Mouse (Mus musculus): Measurements from ENCODE around the gene Zfp111. TPM values are rescaled to one million over a fixed set of nuclear protein-coding genes. Genes with fewer than 3 reads are reported as not detected.

Zfp111 gene
- polyA plus RNA-seq, 1 experiment from 2014 or later: 12.7 TPM

DNA sequence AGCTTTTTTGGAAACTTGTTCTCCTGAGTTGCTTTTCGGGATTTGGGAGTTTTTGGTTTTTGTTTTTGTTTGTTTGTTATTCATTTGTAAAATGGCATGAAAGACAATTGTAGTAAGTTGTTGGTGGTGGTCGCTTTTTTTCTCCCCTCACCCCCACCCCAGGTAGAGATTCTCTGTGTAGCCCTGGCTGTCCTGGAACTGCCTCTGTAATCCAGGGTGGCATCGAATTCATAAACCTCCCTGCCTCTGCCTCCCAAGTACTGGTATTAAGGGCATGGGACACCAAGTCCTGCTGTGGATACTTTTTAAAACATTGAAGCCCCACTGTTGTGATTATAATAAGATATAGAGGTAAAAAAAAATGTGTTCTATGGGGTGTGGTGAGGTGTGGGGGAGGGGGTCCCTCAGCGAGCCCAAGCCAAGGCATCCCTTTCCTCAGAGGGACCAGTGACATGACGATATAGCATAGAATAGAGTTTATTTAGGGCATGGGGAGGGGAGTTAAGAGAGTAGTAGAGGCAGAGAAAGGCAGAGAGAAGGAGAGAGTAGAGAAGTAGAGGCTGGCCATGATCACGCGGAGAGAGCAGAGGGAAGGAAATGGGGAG, 2.9 kb downstream of the Zfp111 start:
- DNase-seq (ENCODE audit: low spot score): no peak
- ATAC-seq (ENCODE audit: low read depth): peak; percentile 37; the same call in 1 of the 2 replicates
- Histone ChIP-seq H3K9me3 (ENCODE audit: control insufficient read depth, low read length) (no peaks in the 10 kb centered on the region), H3K36me3 (ENCODE audit: control insufficient read depth, insufficient read depth, low read length) (peaks cover 30% of the 10 kb centered on the region), H3K27me3 (replicated peaks; ENCODE audit: control insufficient read depth, insufficient read depth, low read length) (no peaks in the 10 kb centered on the region), H3K4me2 (ENCODE audit: low read depth, low read length) (peak overlapping the region; percentile 69), H3K4me3 (ENCODE audit: low read depth, low read length) (peak overlapping the region; percentile 71), H3K4me1 (ENCODE audit: control insufficient read depth, insufficient read depth, low read length) (peaks cover 3% of the 10 kb centered on the region; the same call in 1 of the 2 replicates), H3K27ac (replicated peaks; ENCODE audit: low read depth, low read length) (no peak overlapping the region), H3K9ac (ENCODE audit: low read depth, low read length) (peak overlapping the region; percentile 91; the same call in 1 of the 2 replicates)
- WGBS: 52% methylated on average over 7 of the region's 7 CpGs

DNA sequence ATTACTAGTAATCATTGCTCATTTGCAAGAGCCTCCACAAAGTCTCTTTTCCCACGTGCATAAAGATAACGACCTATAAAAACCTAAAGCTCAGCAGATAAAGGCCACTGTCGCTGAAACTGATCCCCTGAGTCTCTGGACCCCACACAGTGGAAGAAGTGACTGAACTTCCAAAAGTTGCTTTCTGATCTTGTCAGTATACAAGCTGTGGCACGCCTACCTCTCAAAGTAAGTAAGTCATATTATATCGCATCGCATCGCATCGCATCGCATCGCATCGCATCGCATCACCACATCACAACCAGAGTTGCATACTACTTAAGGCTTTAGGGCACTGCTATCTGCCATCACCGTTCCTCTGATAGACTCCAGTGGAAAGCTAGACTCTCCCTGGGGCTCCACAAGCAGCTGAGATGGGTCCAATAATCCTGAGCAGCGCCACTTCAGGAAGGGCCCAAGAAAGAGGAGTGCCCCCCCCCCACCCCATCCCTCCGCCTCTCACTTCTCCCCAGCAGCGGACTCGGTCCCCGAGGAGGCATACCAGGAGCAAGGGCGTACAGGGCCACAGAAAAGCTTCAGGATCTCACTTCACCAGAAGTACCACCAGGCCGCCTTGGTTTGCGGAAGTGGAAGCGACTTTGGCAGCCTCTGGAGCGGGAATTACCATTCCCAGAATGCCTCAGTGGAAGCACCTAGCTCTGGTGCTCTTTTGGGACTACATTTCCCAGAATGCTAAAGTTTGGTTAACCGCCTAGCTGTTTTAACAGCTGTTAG, 3.6 kb downstream of the Zfp111 start:
- 7% methylated on average over 24 of the region's 24 CpGs for WGBS
- peak overlapping the region; percentile 91 for H3K9ac ChIP-seq (ENCODE audit: low read depth, low read length)
- H3K4me1 ChIP-seq (ENCODE audit: control insufficient read depth, insufficient read depth, low read length): peaks cover 3% of the 10 kb centered on the region; the same call in 1 of the 2 replicates
- H3K36me3 ChIP-seq (ENCODE audit: control insufficient read depth, insufficient read depth, low read length): peaks cover 34% of the 10 kb centered on the region
- ATAC-seq (ENCODE audit: low read depth) (peak; percentile 92), DNase-seq (ENCODE audit: low spot score) (peak; percentile 97)
- H3K4me3 ChIP-seq (ENCODE audit: low read depth, low read length): peak overlapping the region; percentile 71
- H3K9me3 ChIP-seq (ENCODE audit: control insufficient read depth, low read length): no peaks in the 10 kb centered on the region
- H3K27ac ChIP-seq (replicated peaks; ENCODE audit: low read depth, low read length): peak overlapping the region; percentile 77
- H3K4me2 ChIP-seq (ENCODE audit: low read depth, low read length): peak overlapping the region; percentile 69
- H3K27me3 ChIP-seq (replicated peaks; ENCODE audit: control insufficient read depth, insufficient read depth, low read length): no peaks in the 10 kb centered on the region

DNA sequence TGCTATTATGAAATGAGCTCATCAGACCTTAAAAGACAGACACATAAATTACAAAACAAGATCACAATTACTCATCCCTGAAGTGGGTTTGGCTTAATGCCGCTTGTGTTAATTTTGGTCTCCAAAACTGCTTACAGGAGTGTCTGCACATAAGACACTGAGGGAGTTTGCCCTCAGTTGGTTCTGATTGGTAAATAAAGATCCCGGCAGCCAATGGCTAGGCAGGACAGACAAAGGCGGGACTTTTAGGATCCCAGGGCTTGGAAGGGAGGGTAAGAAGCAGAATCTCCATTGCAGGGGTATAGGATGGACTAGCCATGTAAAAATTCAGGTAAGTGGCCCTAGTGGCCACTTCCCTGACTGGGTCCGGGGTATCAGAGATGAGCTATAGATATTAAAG, 14.3 kb downstream of the Zfp111 start:
- no peak for DNase-seq (ENCODE audit: low spot score)
- Histone ChIP-seq H3K9me3 (ENCODE audit: control insufficient read depth, low read length) (peaks cover 8% of the 10 kb centered on the region; the same call in 1 of the 2 replicates), H3K4me1 (ENCODE audit: control insufficient read depth, insufficient read depth, low read length) (no peaks in the 10 kb centered on the region), H3K27me3 (replicated peaks; ENCODE audit: control insufficient read depth, insufficient read depth, low read length) (no peaks in the 10 kb centered on the region), H3K4me3 (ENCODE audit: low read depth, low read length) (no peak overlapping the region), H3K36me3 (ENCODE audit: control insufficient read depth, insufficient read depth, low read length) (peaks cover 68% of the 10 kb centered on the region), H3K9ac (ENCODE audit: low read depth, low read length) (no peak overlapping the region), H3K27ac (replicated peaks; ENCODE audit: low read depth, low read length) (no peak overlapping the region), H3K4me2 (ENCODE audit: low read depth, low read length) (no peak overlapping the region)
- 93% methylated on average over 4 of the region's 4 CpGs for WGBS
- ATAC-seq (ENCODE audit: low read depth): no peak

DNA sequence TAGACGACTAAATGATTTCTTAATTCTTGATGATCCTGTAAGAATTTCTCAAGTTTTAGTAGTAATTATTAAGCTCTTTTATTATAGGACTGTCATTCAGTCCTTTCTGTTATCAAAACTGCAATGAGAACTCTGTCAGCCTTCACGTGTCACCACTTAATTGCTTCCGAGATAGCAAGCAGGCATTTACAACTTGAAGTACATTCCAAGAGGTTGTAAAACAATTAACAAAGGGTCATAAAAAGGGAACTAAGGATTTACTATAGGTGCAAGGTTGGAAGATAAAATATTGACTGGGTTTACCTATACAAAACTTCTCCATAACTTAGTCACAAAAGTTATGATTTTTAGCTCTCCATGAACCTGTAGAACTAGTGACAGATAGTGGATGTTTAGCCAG, 18.1 kb downstream of the Zfp111 start:
- Histone ChIP-seq H3K4me2 (ENCODE audit: low read depth, low read length) (no peak overlapping the region), H3K36me3 (ENCODE audit: control insufficient read depth, insufficient read depth, low read length) (peaks cover 31% of the 10 kb centered on the region), H3K27ac (replicated peaks; ENCODE audit: low read depth, low read length) (no peak overlapping the region), H3K27me3 (replicated peaks; ENCODE audit: control insufficient read depth, insufficient read depth, low read length) (no peaks in the 10 kb centered on the region), H3K4me1 (ENCODE audit: control insufficient read depth, insufficient read depth, low read length) (no peaks in the 10 kb centered on the region), H3K4me3 (ENCODE audit: low read depth, low read length) (no peak overlapping the region), H3K9me3 (ENCODE audit: control insufficient read depth, low read length) (peaks cover 8% of the 10 kb centered on the region; the same call in 1 of the 2 replicates), H3K9ac (ENCODE audit: low read depth, low read length) (no peak overlapping the region)
- 92% methylated on average over 3 of the region's 3 CpGs for WGBS
- DNase-seq (ENCODE audit: low spot score) (no peak), ATAC-seq (ENCODE audit: low read depth) (no peak)

DNA sequence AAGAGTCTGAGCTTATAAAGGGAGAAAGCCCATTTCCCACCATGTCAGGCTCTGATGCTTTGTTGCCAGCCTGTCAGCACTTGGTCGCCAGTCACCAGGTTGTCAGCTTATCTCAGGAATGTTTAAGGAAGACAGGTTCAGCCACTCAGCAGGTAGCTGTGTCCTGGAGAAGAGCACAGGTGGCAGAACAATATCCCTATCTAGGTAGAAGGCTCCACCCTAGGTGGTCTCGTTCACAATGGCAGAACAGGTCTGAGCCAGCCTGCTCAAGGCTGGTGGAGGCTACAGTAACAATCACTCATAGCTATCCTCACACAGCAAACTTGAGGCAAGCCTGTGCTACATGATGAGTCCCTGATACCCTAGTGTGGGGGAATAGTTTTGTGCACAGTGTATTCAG, 19.9 kb downstream of the Zfp111 start:
- Histone ChIP-seq H3K27ac (replicated peaks; ENCODE audit: low read depth, low read length) (no peak overlapping the region), H3K4me3 (ENCODE audit: low read depth, low read length) (no peak overlapping the region), H3K36me3 (ENCODE audit: control insufficient read depth, insufficient read depth, low read length) (peaks cover 18% of the 10 kb centered on the region), H3K9ac (ENCODE audit: low read depth, low read length) (no peak overlapping the region), H3K9me3 (ENCODE audit: control insufficient read depth, low read length) (peaks cover 8% of the 10 kb centered on the region; the same call in 1 of the 2 replicates), H3K4me2 (ENCODE audit: low read depth, low read length) (no peak overlapping the region), H3K27me3 (replicated peaks; ENCODE audit: control insufficient read depth, insufficient read depth, low read length) (no peaks in the 10 kb centered on the region), H3K4me1 (ENCODE audit: control insufficient read depth, insufficient read depth, low read length) (no peaks in the 10 kb centered on the region)
- 78% methylated on average over 2 of the region's 2 CpGs for WGBS
- ATAC-seq (ENCODE audit: low read depth) (no peak), DNase-seq (ENCODE audit: low spot score) (no peak)

DNA sequence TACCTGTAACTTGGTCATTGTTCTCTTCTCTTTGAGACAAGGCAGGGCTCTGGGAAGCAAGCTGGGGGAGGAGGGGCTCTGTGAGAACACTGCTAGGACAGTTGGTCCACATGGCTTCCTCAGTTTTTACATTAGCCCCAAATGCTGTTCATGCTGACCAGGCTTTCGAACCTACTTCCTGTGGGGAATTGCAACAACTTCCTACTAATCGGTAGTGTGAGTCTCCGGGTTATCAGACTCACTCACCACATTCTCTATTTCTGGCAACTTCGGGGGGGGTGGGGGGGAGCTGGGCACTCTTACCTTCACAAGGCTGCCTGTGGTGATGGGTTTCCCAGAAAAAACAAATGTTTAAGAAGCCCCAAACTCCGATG, 21.7 kb downstream of the Zfp111 start:
- H3K9ac ChIP-seq (ENCODE audit: low read depth, low read length): no peak overlapping the region
- DNase-seq (ENCODE audit: low spot score) (no peak), ATAC-seq (ENCODE audit: low read depth) (no peak)
- peaks cover 15% of the 10 kb centered on the region for H3K36me3 ChIP-seq (ENCODE audit: control insufficient read depth, insufficient read depth, low read length)
- WGBS: 75% methylated on average over 5 of the region's 5 CpGs
- no peak overlapping the region for H3K4me2 ChIP-seq (ENCODE audit: low read depth, low read length)
- H3K9me3 ChIP-seq (ENCODE audit: control insufficient read depth, low read length): peaks cover 8% of the 10 kb centered on the region; the same call in 1 of the 2 replicates
- no peaks in the 10 kb centered on the region for H3K27me3 ChIP-seq (replicated peaks; ENCODE audit: control insufficient read depth, insufficient read depth, low read length)
- no peak overlapping the region for H3K4me3 ChIP-seq (ENCODE audit: low read depth, low read length)
- H3K4me1 ChIP-seq (ENCODE audit: control insufficient read depth, insufficient read depth, low read length): no peaks in the 10 kb centered on the region
- no peak overlapping the region for H3K27ac ChIP-seq (replicated peaks; ENCODE audit: low read depth, low read length)

DNA sequence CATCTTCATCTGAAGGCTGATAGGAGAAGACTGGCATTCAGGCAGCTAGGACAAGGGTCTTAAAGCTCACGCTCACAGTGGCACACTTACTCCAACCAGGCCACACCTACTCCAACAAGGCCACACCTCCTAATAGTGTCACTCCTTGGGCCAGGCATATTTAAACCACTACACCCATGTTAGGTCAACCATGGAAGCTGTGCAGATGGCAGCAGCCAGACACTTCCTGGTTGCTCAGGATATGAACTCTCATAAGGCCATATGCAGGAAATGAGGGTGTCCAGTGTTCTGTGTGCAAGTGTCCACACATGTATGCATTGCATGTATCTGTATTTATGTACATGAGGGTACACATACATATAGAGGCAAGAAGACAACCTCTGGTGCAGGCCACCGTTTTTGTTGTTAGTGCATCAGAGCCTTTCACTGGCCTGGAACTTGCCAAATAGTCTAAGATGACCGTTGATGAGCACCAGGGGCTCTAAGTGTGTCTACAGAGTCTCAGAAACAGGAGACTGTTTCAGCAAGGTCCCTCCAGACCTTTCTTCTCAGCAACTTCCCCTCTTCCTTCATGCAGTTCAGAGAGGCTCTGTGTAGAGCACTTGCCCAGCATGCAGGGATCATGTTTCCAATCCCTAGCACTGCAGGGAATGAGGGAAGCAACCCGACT, 22.2 kb downstream of the Zfp111 start:
- Histone ChIP-seq H3K9ac (ENCODE audit: low read depth, low read length) (no peak overlapping the region), H3K4me3 (ENCODE audit: low read depth, low read length) (no peak overlapping the region), H3K36me3 (ENCODE audit: control insufficient read depth, insufficient read depth, low read length) (peaks cover 10% of the 10 kb centered on the region), H3K4me2 (ENCODE audit: low read depth, low read length) (no peak overlapping the region), H3K4me1 (ENCODE audit: control insufficient read depth, insufficient read depth, low read length) (no peaks in the 10 kb centered on the region), H3K27ac (replicated peaks; ENCODE audit: low read depth, low read length) (no peak overlapping the region), H3K27me3 (replicated peaks; ENCODE audit: control insufficient read depth, insufficient read depth, low read length) (no peaks in the 10 kb centered on the region), H3K9me3 (ENCODE audit: control insufficient read depth, low read length) (peaks cover 8% of the 10 kb centered on the region; the same call in 1 of the 2 replicates)
- 69% methylated on average over 4 of the region's 4 CpGs for WGBS
- ATAC-seq (ENCODE audit: low read depth): no peak
- no peak for DNase-seq (ENCODE audit: low spot score)

DNA sequence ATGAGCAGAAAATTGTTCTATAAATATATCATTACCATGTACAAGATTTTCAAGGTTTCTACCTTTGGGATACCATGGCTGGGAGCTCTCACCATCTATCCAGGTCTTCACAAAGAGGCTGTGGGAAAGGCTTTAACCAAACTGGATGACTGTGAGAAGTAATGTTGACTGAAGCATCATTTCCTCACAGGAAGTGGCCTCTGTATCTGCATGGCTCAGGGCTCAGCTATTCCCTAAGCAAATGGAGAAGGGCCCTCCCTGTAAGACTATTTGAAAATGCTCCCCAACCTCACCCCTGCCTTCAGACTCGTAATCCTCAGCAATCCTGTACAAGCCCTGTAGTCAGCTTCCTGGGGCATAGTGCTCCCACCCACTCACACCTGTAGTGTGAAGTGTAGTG, 23.6 kb downstream of the Zfp111 start:
- Histone ChIP-seq H3K27me3 (replicated peaks; ENCODE audit: control insufficient read depth, insufficient read depth, low read length) (no peaks in the 10 kb centered on the region), H3K4me1 (ENCODE audit: control insufficient read depth, insufficient read depth, low read length) (no peaks in the 10 kb centered on the region), H3K4me2 (ENCODE audit: low read depth, low read length) (no peak overlapping the region), H3K4me3 (ENCODE audit: low read depth, low read length) (no peak overlapping the region), H3K27ac (replicated peaks; ENCODE audit: low read depth, low read length) (no peak overlapping the region), H3K9ac (ENCODE audit: low read depth, low read length) (no peak overlapping the region), H3K9me3 (ENCODE audit: control insufficient read depth, low read length) (no peaks in the 10 kb centered on the region), H3K36me3 (ENCODE audit: control insufficient read depth, insufficient read depth, low read length) (no peaks in the 10 kb centered on the region)
- WGBS: 85% methylated on average over 1 of the region's 1 CpGs
- ATAC-seq (ENCODE audit: low read depth): no peak
- DNase-seq (ENCODE audit: low spot score): no peak

All from embryonic facial prominence, embryonic 14.5 days (tissue).